Mouse (Mus musculus) ES-Bruce4 (cell line): ENCODE results near the gene Bcl2l13. TPM values are rescaled to one million over a fixed set of nuclear protein-coding genes. Genes with fewer than 3 reads are reported as not detected.
"Not testable (repeated sequence)": the region's sequence is repeated elsewhere in the genome, so short reads cannot be mapped to it uniquely, and the experiment has no call there.

ENCODE experiments used
- H3K27ac ChIP-seq: 2 replicates; pipeline ENCODE4 v1.5.1; 2012; ENCODE audit warnings: low read length, inconsistent platforms; ENCODE audit not compliant: insufficient read depth
- H3K27me3 ChIP-seq: 2 replicates; pipeline ENCODE4 v1.6.1; 2012; ENCODE audit warnings: mild to moderate bottlenecking, low read length, inconsistent platforms; ENCODE audit not compliant: control insufficient read depth, poor library complexity, insufficient read depth, severe bottlenecking
- H3K36me3 ChIP-seq: 2 replicates; pipeline ENCODE4 v1.6.1; 2012; ENCODE audit warnings: inconsistent platforms, mild to moderate bottlenecking, low read length, moderate library complexity; ENCODE audit not compliant: control insufficient read depth, poor library complexity, insufficient read depth, severe bottlenecking
- H3K4me1 ChIP-seq: one replicate; pipeline ENCODE4 v1.8.1; 2011; ENCODE audit warnings: low read length; ENCODE audit not compliant: control insufficient read depth, insufficient read depth
- H3K4me3 ChIP-seq: 2 replicates; pipeline ENCODE4 v1.5.1; 2011; ENCODE audit warnings: low read depth, mild to moderate bottlenecking, low read length
- H3K9ac ChIP-seq: 2 replicates; pipeline ENCODE4 v1.6.1; 2012; ENCODE audit warnings: low read depth, mild to moderate bottlenecking, inconsistent platforms; ENCODE audit not compliant: poor library complexity, severe bottlenecking
- H3K9me3 ChIP-seq: replicated peaks from 2 replicates; pipeline ENCODE4 v1.6.1; 2012; ENCODE audit warnings: mild to moderate bottlenecking, low read length, inconsistent platforms; ENCODE audit not compliant: control insufficient read depth, poor library complexity, insufficient read depth, severe bottlenecking
- CTCF ChIP-seq: IDR thresholded peaks from one replicate; pipeline ENCODE4 v1.8.1; 2011; ENCODE audit warnings: low read depth, low read length
- EP300 ChIP-seq: IDR thresholded peaks from 2 replicates; pipeline ENCODE4 v1.6.1; 2011; ENCODE audit warnings: low read depth, low read length; ENCODE audit not compliant: insufficient read depth
- POLR2A ChIP-seq: IDR thresholded peaks from one replicate; pipeline ENCODE4 v1.8.1; 2011; ENCODE audit warnings: low read length; ENCODE audit not compliant: insufficient read depth
- polyA plus RNA-seq: library from polyadenylated mRNA; stranded (reverse); fragments of >200 nt; gene quantifications from 2 replicates; pipeline ENCODE4 v1.2.4, GENCODE M21; 2011; ENCODE audit warnings: low read depth; ENCODE audit not compliant: missing spikeins, insufficient read depth, insufficient read length

Gene Bcl2l13
- polyA plus RNA-seq, 1 experiment, result 56.4 TPM

- Histone ChIP-seq H3K9me3 (no peaks in the 10 kb centered on the region), H3K4me1 (no peaks in the 10 kb centered on the region), H3K4me3 (no peak overlapping the region), H3K9ac (no peak overlapping the region), H3K36me3 (no peaks in the 10 kb centered on the region), H3K27me3 (no peaks in the 10 kb centered on the region), H3K27ac (no peak overlapping the region)
- TF ChIP-seq EP300, result no peak
- TF ChIP-seq POLR2A, result no peak
- TF ChIP-seq CTCF, result no peak
Observed at GRCm38 (mm10) chr6:120834766-120835321, 1.2 kb upstream of the Bcl2l13 start.

DNA sequence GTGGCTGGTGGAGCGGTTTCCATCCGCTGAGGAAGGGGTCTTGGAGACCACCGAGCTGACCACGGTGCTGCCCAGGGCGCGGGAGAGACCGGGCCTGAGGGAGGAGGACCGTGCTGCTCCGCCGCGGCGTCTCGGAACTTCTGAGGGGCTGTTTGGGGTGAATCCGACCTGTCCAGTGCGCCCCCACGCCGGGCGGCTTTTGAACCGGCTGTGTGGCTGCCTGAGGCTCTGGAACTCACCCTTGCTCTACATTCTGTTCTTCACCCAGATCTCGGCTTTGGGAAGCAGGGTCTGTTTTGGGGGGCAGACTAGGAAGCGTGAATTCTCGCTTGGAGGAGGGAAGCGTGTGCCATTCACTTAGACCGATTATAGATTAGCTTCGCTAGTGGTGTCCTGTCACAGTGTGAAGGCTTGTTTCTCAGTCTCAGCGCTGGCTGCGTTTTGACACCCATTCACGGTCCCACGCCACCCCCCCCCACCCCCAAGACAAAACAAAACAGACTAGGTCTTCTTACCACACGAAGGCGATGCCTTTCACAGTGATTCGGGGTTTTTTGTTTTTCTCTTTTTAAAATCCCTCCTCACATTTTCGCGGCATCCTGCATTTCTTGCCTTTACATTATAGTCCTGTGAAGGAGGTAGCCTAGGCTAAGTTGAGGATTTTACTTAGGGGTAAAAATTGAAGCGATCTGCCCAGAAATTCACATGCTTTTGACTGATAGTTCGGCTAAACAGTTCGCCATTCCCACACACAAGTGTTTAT is 558 bp downstream of the Bcl2l13 start:
- Histone ChIP-seq H3K9me3 (no peaks in the 10 kb centered on the region), H3K9ac (peak overlapping the region; percentile 80), H3K36me3 (no peaks in the 10 kb centered on the region), H3K27ac (no peak overlapping the region), H3K4me1 (no peaks in the 10 kb centered on the region), H3K4me3 (peak overlapping the region; percentile 97), H3K27me3 (no peaks in the 10 kb centered on the region)
- TF ChIP-seq EP300, result no peak
- no peak for TF ChIP-seq CTCF
- TF ChIP-seq POLR2A, result no peak

- H3K4me3 ChIP-seq, result no peak overlapping the region
- H3K36me3 ChIP-seq, result no peaks in the 10 kb centered on the region
- peak overlapping the region; percentile 80 for H3K9ac ChIP-seq
- H3K4me1 ChIP-seq, result no peaks in the 10 kb centered on the region
- H3K27ac ChIP-seq, result no peak overlapping the region
- H3K27me3 ChIP-seq, result no peaks in the 10 kb centered on the region
- no peaks in the 10 kb centered on the region for H3K9me3 ChIP-seq
- TF ChIP-seq CTCF (no peak), EP300 (no peak), POLR2A (no peak)
Observed at GRCm38 (mm10) chr6:120837152-120837530, 1.1 kb downstream of the Bcl2l13 start.

DNA sequence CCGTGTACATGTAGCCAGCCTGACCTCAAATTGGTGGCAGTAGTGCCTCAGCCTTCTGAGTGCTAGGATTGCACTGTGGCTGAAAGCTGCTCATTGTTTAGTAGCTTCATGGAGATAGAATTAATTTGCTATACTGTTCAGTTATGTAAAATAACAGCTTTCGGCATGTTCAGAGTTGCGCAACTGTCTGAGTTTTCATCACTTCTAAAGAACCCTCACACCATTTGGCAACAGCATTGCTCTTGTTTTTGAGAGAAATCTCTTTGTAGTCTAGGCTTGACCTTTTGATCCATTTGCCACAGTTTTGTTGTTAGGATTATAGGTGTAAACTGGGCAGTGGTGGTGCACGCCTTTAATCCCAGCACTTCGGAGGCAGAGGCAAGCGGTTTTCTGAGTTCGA is 4.2 kb downstream of the Bcl2l13 start:
- Histone ChIP-seq H3K4me3 (no peak overlapping the region), H3K9ac (no peak overlapping the region), H3K27me3 (no peaks in the 10 kb centered on the region), H3K27ac (no peak overlapping the region), H3K4me1 (no peaks in the 10 kb centered on the region), H3K36me3 (no peaks in the 10 kb centered on the region; the same call in 1 of the 2 replicates), H3K9me3 (no peaks in the 10 kb centered on the region)
- TF ChIP-seq CTCF (no peak), POLR2A (no peak), EP300 (no peak)

DNA sequence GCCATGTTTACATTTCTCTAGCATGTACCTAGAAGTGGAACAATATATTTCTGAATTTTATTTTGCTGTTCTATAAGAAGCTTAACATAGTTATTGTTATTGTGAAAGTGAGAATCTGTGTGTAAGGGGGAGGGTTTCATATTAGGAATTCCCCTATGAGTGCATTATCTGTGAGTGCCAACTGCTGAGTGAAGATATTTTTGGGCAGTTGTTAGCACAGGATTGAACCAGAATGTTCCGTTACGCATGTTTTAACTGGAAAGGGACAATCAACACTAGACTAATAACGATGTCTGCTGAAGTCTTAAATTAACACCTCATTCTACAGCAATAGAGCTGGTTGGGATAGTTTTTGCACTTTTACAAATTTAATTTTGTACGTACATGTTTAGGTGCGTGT is 5.7 kb downstream of the Bcl2l13 start:
- H3K27me3 ChIP-seq, result no peaks in the 10 kb centered on the region
- no peak overlapping the region for H3K9ac ChIP-seq
- no peaks in the 10 kb centered on the region for H3K9me3 ChIP-seq
- no peak overlapping the region for H3K4me3 ChIP-seq
- no peak overlapping the region for H3K27ac ChIP-seq
- no peak for TF ChIP-seq CTCF
- TF ChIP-seq POLR2A, result no peak
- no peak for TF ChIP-seq EP300
- H3K4me1 ChIP-seq, result no peaks in the 10 kb centered on the region
- no peaks in the 10 kb centered on the region; the same call in 1 of the 2 replicates for H3K36me3 ChIP-seq

DNA sequence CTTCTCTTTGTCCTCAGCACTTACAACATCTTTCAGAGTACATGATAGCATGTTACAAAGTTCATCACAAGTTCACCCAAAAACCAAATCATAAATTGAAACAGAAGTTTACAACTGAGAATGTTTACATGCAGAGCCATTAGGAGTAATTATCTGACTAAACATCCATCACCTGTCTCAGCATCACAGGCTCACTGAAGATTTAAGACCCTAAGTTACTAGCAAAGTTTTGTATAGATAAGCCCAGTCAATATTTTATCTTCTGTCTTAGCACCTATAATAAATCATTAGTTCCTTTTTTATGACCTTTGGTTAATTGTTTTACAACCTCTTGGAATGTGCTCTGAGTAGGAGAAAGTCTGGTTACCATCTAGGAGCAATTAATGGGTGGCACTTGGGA is 14.7 kb downstream of the Bcl2l13 start:
- not testable (repeated sequence) for H3K4me3 ChIP-seq, H3K9ac ChIP-seq, H3K4me1 ChIP-seq, H3K27ac ChIP-seq, H3K27me3 ChIP-seq, H3K9me3 ChIP-seq
- peaks cover 15% of the 10 kb centered on the region; the same call in 1 of the 2 replicates for H3K36me3 ChIP-seq
